Mouse (Mus musculus) neural tube, embryonic 15.5 days (tissue): Measurements from ENCODE around the gene Ccdc175. TPM values are rescaled to one million over a fixed set of nuclear protein-coding genes. Genes with fewer than 3 reads are reported as not detected.
A peak's percentile ranks its signal among the peaks of the same experiment; 100 is the strongest.

Source experiments
- ATAC-seq: fragments of 200-750 bp; cut with Nextera tagmentation; 2 replicates; pipeline ENCODE4 v1.8.0; 2017; ENCODE audit warnings: mild to moderate bottlenecking, moderate TSS enrichment, moderate library complexity; ENCODE audit not compliant: low FRiP score
- H3K27ac ChIP-seq: fragments of 300-500 bp; sonication (generic); replicated peaks from 2 replicates; pipeline ENCODE4 v1.5.1; 2015; ENCODE audit warnings: mild to moderate bottlenecking, inconsistent platforms
- H3K27me3 ChIP-seq: fragments of 300-500 bp; sonication (generic); replicated peaks from 2 replicates; pipeline ENCODE4 v1.6.1; 2015; ENCODE audit warnings: inconsistent platforms
- H3K36me3 ChIP-seq: fragments of 300-500 bp; sonication (generic); 2 replicates; pipeline ENCODE4 v1.6.1; 2015; ENCODE audit warnings: inconsistent platforms
- H3K4me1 ChIP-seq: fragments of 300-500 bp; sonication (generic); 2 replicates; pipeline ENCODE4 v1.6.1; 2015; ENCODE audit warnings: inconsistent platforms
- H3K4me2 ChIP-seq: fragments of 300-500 bp; sonication (generic); 2 replicates; pipeline ENCODE4 v1.6.1; 2015; ENCODE audit warnings: inconsistent platforms, mild to moderate bottlenecking, moderate library complexity
- H3K4me3 ChIP-seq: fragments of 300-500 bp; sonication (generic); replicated peaks from 2 replicates; pipeline ENCODE4 v1.5.1; 2015; ENCODE audit warnings: mild to moderate bottlenecking, inconsistent platforms
- H3K9ac ChIP-seq: fragments of 300-500 bp; sonication (generic); replicated peaks from 2 replicates; pipeline ENCODE4 v1.6.1; 2015; ENCODE audit warnings: mild to moderate bottlenecking, inconsistent platforms
- H3K9me3 ChIP-seq: fragments of 300-500 bp; sonication (generic); replicated peaks from 2 replicates; pipeline ENCODE4 v1.6.1; 2016; ENCODE audit warnings: inconsistent platforms
- WGBS: fragments of 180-500 bp; shearing (Covaris S2); methylation state at CpG from one replicate; pipeline ENCODE4 v1.1.7; 2015; ENCODE audit warnings: mixed read lengths; 5-methylcytosine and 5-hydroxymethylcytosine counted together
- polyA plus RNA-seq: library from polyadenylated mRNA; unstranded; fragments of >200 nt; fragmentation: Nextera tagmentation; extraction: Ambion mirVana; gene quantifications from 2 replicates; pipeline ENCODE4 v1.2.1, GENCODE M21; 2015

The Ccdc175 gene
- polyA plus RNA-seq, 1 experiment from 2014 or later, result not detected

DNA sequence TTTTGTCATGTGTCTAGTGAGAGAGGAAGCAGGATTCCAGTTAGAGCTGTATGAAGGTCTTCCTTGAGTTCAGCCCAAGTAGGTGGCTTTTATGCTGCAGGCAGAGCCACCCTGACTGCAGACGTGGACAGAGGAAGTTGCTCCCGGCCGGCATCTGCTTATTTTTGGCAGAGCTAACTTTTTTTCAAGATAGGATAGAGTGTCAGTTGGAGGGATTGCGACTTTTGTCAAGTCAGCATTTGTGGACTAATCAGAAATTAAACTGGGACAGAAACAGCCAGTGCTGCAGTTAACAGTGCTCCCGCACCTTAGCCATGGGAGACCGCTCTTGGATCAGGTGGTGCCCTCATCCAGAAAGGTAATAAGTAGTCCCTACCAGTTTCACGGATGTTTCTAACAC lies 12.6 kb upstream of the Ccdc175 start:
- Histone ChIP-seq H3K9ac (no peak overlapping the region), H3K4me1 (peaks cover 6% of the 10 kb centered on the region), H3K27me3 (no peaks in the 10 kb centered on the region), H3K4me2 (no peak overlapping the region), H3K36me3 (no peaks in the 10 kb centered on the region), H3K9me3 (no peaks in the 10 kb centered on the region), H3K4me3 (no peak overlapping the region), H3K27ac (no peak overlapping the region)
- 81% methylated on average over 7 of the region's 7 CpGs for WGBS
- no peak for ATAC-seq

DNA sequence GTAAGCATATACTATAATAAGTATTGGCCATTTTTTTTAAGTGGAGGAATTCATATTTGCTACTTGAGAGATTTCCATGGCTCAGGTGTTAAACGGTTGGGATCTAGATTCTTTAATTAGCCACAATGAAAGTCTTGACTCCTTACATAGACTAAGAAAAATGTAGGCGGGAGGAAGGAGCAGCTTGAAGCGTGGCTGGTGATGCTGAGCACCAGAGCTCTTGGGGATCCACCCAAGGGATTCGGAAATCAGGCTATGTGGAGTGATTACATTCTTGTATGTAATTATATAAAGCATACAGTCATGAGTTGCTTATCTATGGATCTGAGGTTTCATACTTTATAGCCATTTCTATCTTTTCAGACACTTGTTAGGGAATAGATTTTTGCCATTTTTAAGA lies 5.3 kb downstream of the Ccdc175 start:
- Histone ChIP-seq H3K27me3 (no peaks in the 10 kb centered on the region), H3K9me3 (no peaks in the 10 kb centered on the region), H3K4me3 (no peak overlapping the region), H3K4me2 (no peak overlapping the region), H3K27ac (no peak overlapping the region), H3K36me3 (no peaks in the 10 kb centered on the region), H3K4me1 (no peaks in the 10 kb centered on the region), H3K9ac (no peak overlapping the region)
- 90% methylated on average over 4 of the region's 4 CpGs for WGBS
- ATAC-seq, result no peak

DNA sequence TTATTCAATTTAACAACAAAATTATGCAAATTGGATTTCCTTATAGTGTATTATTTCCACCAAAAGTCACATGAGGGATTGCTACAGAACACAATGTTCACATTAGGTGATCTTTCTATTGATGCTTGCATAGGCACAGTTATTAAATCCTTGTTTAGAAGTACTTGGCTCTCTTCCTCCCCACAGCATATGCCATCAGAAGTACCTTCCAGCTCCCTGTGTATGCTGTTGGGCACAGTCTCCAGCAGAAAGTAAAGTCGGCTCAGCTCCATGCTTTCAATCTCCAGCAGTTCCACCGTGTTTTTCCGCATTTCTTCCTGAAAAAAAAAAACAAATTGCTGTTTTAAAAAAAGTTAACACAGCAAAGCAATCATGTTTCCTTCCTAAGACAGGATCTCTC lies 6.5 kb downstream of the Ccdc175 start:
- ATAC-seq, result no peak

DNA sequence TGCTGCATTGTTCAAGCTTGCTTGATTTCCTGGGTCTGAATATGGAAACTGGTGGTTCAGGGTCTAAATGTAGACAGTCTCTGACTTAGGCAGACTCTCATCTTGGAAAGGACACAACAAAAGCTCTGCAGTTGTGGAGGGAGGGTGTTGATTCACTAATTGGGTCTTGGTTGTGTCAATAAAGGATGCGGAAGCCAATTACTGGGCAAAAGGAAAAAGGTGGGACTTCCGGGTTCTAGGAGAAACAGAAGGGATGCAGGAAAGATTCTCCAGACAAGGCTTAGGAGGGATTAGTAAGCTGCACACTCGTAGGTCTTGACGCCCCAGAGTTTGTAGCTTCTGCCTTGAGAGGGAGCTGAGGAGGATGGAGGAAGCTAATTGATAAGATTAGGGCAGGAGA lies 26.4 kb downstream of the Ccdc175 start:
- H3K36me3 ChIP-seq, result no peaks in the 10 kb centered on the region
- ATAC-seq, result no peak
- no peak overlapping the region for H3K4me2 ChIP-seq
- H3K27me3 ChIP-seq, result no peaks in the 10 kb centered on the region
- WGBS, result 84% methylated on average over 4 of the region's 4 CpGs
- H3K9me3 ChIP-seq, result no peaks in the 10 kb centered on the region
- no peak overlapping the region for H3K27ac ChIP-seq
- no peak overlapping the region for H3K9ac ChIP-seq
- no peaks in the 10 kb centered on the region for H3K4me1 ChIP-seq
- no peak overlapping the region for H3K4me3 ChIP-seq

More for the DNA sequence above, 6.5 kb downstream of the Ccdc175 start:
- H3K9ac ChIP-seq, result no peak overlapping the region
- no peaks in the 10 kb centered on the region for H3K36me3 ChIP-seq
- no peaks in the 10 kb centered on the region for H3K9me3 ChIP-seq
- H3K27me3 ChIP-seq, result no peaks in the 10 kb centered on the region
- H3K4me3 ChIP-seq, result no peak overlapping the region
- H3K4me2 ChIP-seq, result no peak overlapping the region
- no peak overlapping the region for H3K27ac ChIP-seq
- 88% methylated on average over 3 of the region's 3 CpGs for WGBS
- no peaks in the 10 kb centered on the region for H3K4me1 ChIP-seq

DNA sequence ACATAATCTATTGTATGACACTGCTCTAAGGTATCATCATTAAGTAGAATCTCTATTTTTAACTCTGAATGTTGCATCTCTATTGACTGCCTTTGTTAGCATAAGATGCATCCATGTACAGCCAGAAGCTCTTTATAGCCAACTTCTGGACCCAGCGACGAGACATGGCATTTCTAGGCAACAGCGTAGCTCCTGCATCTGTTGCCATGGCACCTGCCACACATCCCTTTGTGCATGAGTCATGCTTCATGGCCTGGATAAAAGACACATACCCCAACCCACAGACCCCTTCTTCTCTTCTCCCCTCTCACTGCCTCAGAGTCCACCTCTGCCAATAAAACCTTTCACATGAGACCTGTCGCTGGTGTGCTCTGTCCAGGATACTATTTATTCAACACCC lies 34.0 kb downstream of the Ccdc175 start:
- no peak for ATAC-seq
- H3K27me3 ChIP-seq, result no peaks in the 10 kb centered on the region
- no peaks in the 10 kb centered on the region for H3K36me3 ChIP-seq
- H3K4me2 ChIP-seq, result no peak overlapping the region
- H3K9ac ChIP-seq, result no peak overlapping the region
- no peaks in the 10 kb centered on the region for H3K4me1 ChIP-seq
- H3K9me3 ChIP-seq, result no peaks in the 10 kb centered on the region
- no peak overlapping the region for H3K4me3 ChIP-seq
- 31% methylated on average over 4 of the region's 4 CpGs for WGBS
- no peak overlapping the region for H3K27ac ChIP-seq

DNA sequence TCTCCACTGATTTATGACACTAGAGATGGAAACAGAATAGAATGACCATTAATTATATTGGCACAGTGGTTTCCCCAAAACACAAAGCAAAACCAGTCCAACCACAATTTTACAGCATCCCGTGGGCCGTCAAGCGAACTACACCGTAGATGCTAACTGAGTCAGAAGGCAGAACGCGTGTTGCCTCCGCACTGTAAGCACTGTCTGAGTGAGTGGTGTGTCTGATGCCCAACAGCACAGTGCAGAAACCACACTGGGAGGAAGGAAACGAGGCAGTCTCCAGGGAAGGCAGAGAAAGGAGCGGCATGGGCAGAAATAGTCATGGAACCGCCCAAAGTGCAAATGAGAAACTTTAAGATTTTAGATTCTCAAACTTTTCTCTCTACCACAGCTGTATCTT lies 55.6 kb downstream of the Ccdc175 start:
- Histone ChIP-seq H3K27ac (no peak overlapping the region), H3K9me3 (no peaks in the 10 kb centered on the region), H3K4me2 (no peak overlapping the region), H3K36me3 (no peaks in the 10 kb centered on the region), H3K9ac (no peak overlapping the region), H3K4me3 (no peak overlapping the region), H3K4me1 (no peaks in the 10 kb centered on the region), H3K27me3 (no peaks in the 10 kb centered on the region)
- no peak for ATAC-seq
- 91% methylated on average over 10 of the region's 10 CpGs for WGBS

DNA sequence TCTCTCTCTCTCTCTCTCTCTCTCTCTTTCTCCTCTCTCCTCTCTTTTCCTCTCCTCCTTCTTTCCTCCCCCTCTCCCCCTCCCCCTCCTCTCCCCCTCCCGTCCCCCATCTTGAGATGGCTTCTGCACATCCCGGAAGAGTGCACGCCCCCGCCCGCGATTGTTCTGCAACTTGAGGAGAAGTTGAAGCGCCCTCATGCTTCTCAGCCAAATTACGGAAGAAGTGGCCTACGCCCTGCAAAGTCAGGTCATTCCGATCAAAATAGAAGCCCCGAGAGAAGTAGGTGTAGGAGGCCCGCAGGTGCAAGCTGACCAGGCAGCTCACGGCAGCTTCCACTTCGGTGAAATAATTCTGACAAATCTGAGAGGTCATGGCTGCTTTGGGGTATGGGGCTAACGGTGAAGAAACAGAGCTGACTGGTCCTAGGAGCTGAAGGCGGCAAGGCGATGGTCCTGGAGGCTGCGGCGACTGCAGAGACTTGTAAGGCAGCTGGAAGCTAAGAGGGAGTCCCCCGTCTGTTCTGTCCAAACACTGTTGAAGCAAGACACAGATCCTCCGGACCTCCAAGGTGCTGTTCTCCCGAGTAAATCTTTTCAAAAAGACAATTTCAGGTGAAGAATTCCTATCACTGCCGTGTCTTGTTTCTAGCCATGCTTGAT lies 69.0 kb downstream of the Ccdc175 start:
- H3K36me3 ChIP-seq, result no peaks in the 10 kb centered on the region
- H3K27me3 ChIP-seq, result no peaks in the 10 kb centered on the region
- 85% methylated on average over 22 of the region's 23 CpGs for WGBS
- H3K4me1 ChIP-seq, result no peaks in the 10 kb centered on the region
- H3K9me3 ChIP-seq, result no peaks in the 10 kb centered on the region
- H3K27ac ChIP-seq, result no peak overlapping the region
- no peak overlapping the region for H3K4me2 ChIP-seq
- no peak for ATAC-seq
- H3K4me3 ChIP-seq, result no peak overlapping the region
- no peak overlapping the region for H3K9ac ChIP-seq

DNA sequence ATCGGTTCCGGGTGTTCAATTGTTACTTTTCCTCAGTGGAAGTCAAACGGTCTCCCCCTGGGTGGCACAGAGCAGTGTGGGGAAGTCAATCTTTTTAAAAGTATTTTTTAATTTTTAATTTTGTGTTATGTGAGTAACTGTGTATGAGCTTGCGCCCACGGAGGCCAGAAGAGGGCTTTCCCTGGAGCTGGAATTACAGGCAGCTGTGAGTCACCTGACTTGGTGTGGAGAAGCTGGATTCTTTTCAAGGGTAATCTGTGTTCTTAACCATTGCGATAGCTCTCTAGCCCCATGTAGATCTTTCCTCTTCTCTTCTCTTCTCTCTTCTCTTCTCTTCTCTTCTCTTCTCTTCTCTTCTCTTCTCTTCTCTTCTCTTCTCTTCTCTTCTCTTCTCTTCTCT lies 69.7 kb downstream of the Ccdc175 start:
- no peak for ATAC-seq
- no peak overlapping the region for H3K4me2 ChIP-seq
- no peaks in the 10 kb centered on the region for H3K9me3 ChIP-seq
- no peaks in the 10 kb centered on the region for H3K36me3 ChIP-seq
- H3K9ac ChIP-seq, result no peak overlapping the region
- no peak overlapping the region for H3K4me3 ChIP-seq
- H3K27me3 ChIP-seq, result no peaks in the 10 kb centered on the region
- H3K4me1 ChIP-seq, result no peaks in the 10 kb centered on the region
- 79% methylated on average over 6 of the region's 6 CpGs for WGBS
- H3K27ac ChIP-seq, result no peak overlapping the region

DNA sequence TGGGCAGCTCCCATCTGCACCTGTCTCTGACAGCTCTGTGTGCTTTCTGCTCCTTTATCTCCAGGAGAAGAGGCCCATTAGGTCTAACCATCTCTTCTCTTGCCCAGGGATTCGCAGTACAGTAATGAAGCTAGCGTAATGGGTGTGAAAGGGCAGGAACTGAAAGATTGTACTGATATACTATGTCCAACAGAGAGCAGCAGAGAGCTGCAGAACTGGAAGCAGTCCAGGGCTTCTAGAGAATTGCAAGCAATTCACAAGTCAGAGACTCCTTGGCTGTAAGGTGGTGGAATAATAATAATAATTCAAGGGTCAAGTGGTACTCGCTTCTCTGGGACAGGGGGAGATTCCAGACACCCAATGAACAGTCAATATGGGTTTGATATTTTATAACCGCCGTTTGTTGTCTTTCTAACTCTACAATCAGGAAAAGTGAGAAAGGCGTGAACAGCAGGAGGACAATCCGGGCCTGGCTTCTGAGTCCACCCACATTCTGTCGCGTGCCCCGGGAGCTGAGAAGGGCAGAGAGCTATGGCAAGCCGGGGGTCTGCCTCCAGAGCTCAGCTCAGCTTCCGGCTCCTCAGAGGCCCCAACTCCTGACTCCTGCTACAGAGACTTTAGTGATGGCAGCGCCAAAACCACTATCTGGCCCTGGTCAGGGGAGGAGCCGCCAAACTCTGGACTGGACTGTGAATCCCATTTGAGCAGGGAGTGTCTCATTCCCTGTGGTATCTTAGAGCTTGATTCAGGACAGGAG lies 80.1 kb downstream of the Ccdc175 start:
- Histone ChIP-seq H3K27me3 (no peaks in the 10 kb centered on the region), H3K4me2 (peak overlapping the region; percentile 33), H3K36me3 (peaks cover 8% of the 10 kb centered on the region), H3K27ac (no peak overlapping the region), H3K4me1 (peaks cover 4% of the 10 kb centered on the region; the same call in 1 of the 2 replicates), H3K4me3 (no peak overlapping the region), H3K9me3 (no peaks in the 10 kb centered on the region), H3K9ac (no peak overlapping the region)
- 32% methylated on average over 14 of the region's 14 CpGs for WGBS
- ATAC-seq, result peak; percentile 61; the same call in 1 of the 2 replicates

DNA sequence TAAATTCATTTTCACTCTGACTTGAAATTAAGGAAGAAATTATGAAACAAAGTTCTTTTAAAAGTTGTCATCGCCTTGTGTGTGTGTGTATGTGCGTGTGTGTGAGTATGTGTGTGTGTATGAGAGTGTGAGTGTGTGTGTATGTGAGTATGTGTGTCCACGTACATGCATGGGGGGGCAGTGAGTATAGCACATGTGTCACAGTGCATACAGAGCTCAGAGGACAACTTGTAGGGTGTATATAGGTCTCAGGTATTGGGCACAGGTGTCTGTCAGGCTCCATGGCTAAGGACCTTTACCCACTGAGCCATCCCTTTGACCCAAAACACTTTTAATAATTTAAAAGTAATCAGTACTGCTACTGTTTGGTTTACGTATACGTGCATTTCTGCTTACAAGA lies 80.8 kb downstream of the Ccdc175 start:
- H3K9me3 ChIP-seq, result no peaks in the 10 kb centered on the region

DNA sequence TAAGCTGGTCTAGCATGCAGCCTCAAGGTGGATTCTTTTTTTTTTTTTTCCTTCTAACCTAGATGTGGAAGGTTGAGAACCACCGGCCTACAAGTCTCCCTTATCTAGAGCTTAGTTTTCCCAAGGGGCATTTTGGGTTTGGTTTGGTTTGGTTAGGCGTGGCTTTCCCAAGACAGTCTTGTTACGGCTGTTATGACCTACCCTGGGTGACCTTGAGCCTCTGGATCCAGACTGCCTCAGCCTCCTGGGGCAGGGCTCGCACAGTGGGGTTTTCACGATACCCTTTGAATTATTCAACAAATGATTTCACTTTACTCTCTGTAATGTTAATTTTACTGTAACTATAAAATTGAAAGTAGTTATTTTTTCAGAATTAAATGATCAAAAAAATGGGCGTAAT lies 82.1 kb downstream of the Ccdc175 start:
- Histone ChIP-seq H3K9ac (no peak overlapping the region), H3K4me1 (peaks cover 4% of the 10 kb centered on the region; the same call in 1 of the 2 replicates), H3K4me3 (no peak overlapping the region), H3K9me3 (no peaks in the 10 kb centered on the region), H3K27me3 (no peaks in the 10 kb centered on the region), H3K27ac (no peak overlapping the region), H3K36me3 (peaks cover 15% of the 10 kb centered on the region), H3K4me2 (no peak overlapping the region)
- WGBS, result 76% methylated on average over 6 of the region's 6 CpGs
- ATAC-seq, result no peak

More for the DNA sequence above, 80.8 kb downstream of the Ccdc175 start:
- H3K27ac ChIP-seq, result no peak overlapping the region
- no peaks in the 10 kb centered on the region for H3K27me3 ChIP-seq
- H3K9ac ChIP-seq, result no peak overlapping the region
- peaks cover 4% of the 10 kb centered on the region; the same call in 1 of the 2 replicates for H3K4me1 ChIP-seq
- 87% methylated on average over 5 of the region's 5 CpGs for WGBS
- H3K36me3 ChIP-seq, result peaks cover 8% of the 10 kb centered on the region
- no peak overlapping the region for H3K4me2 ChIP-seq
- no peak overlapping the region for H3K4me3 ChIP-seq
- no peak for ATAC-seq

DNA sequence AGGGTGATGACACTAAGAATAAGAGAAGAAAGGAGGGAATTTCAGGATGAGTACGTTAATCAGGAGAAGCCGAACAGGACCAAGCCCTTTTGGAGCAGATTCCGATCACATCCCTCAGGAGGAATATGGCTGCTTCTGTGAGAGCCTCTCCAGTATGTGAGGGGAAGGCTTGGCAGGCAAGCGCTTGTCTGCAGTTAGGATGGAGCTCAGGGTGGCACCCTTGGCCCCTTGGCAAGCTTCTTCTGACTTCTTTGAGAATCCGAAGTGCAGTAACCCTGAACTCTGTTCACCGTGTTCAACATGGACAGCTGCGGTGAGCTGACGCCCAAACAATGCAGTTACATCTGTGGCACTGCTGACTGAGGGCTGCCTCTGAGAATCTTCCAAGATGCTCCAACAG lies 87.9 kb downstream of the Ccdc175 start:
- H3K4me2 ChIP-seq, result no peak overlapping the region
- no peak for ATAC-seq
- 97% methylated on average over 8 of the region's 8 CpGs for WGBS
- H3K4me3 ChIP-seq, result no peak overlapping the region
- no peak overlapping the region for H3K27ac ChIP-seq
- H3K9ac ChIP-seq, result no peak overlapping the region
- peaks cover 66% of the 10 kb centered on the region for H3K36me3 ChIP-seq
- H3K9me3 ChIP-seq, result no peaks in the 10 kb centered on the region
- H3K4me1 ChIP-seq, result no peaks in the 10 kb centered on the region
- H3K27me3 ChIP-seq, result no peaks in the 10 kb centered on the region
